ENCODE assay signal across 10 mouse cellular contexts in the genomic region with DNA sequence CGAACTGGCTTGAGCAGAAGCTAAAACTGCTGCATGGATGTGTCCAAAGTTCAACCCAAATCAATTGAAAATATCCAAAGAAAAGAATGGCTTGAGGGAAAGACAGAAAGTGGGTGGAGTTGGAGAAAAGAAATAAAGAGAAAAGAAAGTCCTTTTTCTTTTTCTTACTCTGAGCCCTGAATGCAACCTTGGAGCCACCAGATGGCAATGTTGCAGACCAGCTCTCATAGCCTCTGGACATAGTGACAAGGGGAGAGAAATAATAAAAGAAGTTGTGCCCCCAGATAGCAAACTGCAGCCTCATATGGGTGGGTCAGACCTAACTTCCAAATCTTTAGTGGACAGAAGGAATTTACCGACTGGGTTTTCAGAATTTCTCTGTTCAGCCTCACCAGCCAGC.
DNase-seq lines count a peak whose midpoint lies in the region; ATAC-seq and TF ChIP-seq lines count a peak whose summit lies in the region.
"Had no signal": no experiment of that assay in that cellular context is flagged by ENCODE, and none has a peak within 500 bp of the region (broad histone marks: within the 10 kb centered on the region; RNA-seq: fewer than 3 reads in every experiment).

No protein-coding gene starts in this region.

- H3K36me3 ChIP-seq in CH12.LX (replicated peaks in 1 of 2; ENCODE audit: control insufficient read depth in 1 of 2, insufficient read depth in 1 of 2, low read length in 1 of 2) = no peaks in the 10 kb centered on the region
- no peaks in the 10 kb centered on the region for H3K36me3 ChIP-seq in embryonic facial prominence, embryonic 14.5 days (ENCODE audit: control insufficient read depth, insufficient read depth, low read length)
- H3K36me3 ChIP-seq: midbrain, embryonic 12.5 days had no signal

- no peak for ATAC-seq in embryonic facial prominence, embryonic 14.5 days (ENCODE audit: low read depth)

- H3K9ac ChIP-seq in CH12.LX (ENCODE audit: insufficient read depth, low read depth) = no peak overlapping the region
- H3K9ac ChIP-seq in embryonic facial prominence, embryonic 14.5 days (ENCODE audit: low read depth, low read length) = no peak overlapping the region
- H3K9ac ChIP-seq: midbrain, embryonic 12.5 days had no signal

- dilution Hi-C loops in CH12.LX (cut with MboI; ENCODE audit: extremely low pct_ligation_motif_present, extremely low pct_unique_long_range_greater_than_20kb, low sequenced_read_pairs) = no loop called here

- no peak for TF ChIP-seq EP300 in CH12.LX (IDR thresholded peaks at IDR 0.05; ENCODE audit: low read length)

- H3K27ac ChIP-seq in CH12.LX (ENCODE audit: insufficient read depth, low read depth) = no peak overlapping the region
- H3K27ac ChIP-seq in embryonic facial prominence, embryonic 14.5 days (replicated peaks; ENCODE audit: low read depth, low read length) = no peak overlapping the region
- H3K27ac ChIP-seq: midbrain, embryonic 12.5 days had no signal

- peak in 1 of 2 experiments; percentile 52; a peak in 2 of 4 replicates for TF ChIP-seq CTCF in CH12.LX (conservative IDR thresholded peaks at IDR 0.05 in 1 of 2, IDR thresholded peaks at IDR 0.05 in 1 of 2; ENCODE audit: low read depth in 2 of 2, low read length in 2 of 2)

- H3K4me3 ChIP-seq in CH12.LX (replicated peaks in 1 of 3; ENCODE audit: low read depth in 2 of 3, low read length in 2 of 3, poor library complexity in 1 of 3) = no peak overlapping the region
- no peak overlapping the region for H3K4me3 ChIP-seq in embryonic facial prominence, embryonic 14.5 days (ENCODE audit: low read depth, low read length)
- H3K4me3 ChIP-seq: midbrain, embryonic 12.5 days had no signal

- H3K9me3 ChIP-seq in CH12.LX (replicated peaks; ENCODE audit: low read length) = no peaks in the 10 kb centered on the region
- no peaks in the 10 kb centered on the region for H3K9me3 ChIP-seq in embryonic facial prominence, embryonic 14.5 days (ENCODE audit: control insufficient read depth, low read length)
- H3K9me3 ChIP-seq: midbrain, embryonic 12.5 days had no signal

- H3K27me3 ChIP-seq in CH12.LX (replicated peaks) = no peaks in the 10 kb centered on the region
- no peaks in the 10 kb centered on the region for H3K27me3 ChIP-seq in embryonic facial prominence, embryonic 14.5 days (replicated peaks; ENCODE audit: control insufficient read depth, insufficient read depth, low read length)
- H3K27me3 ChIP-seq: midbrain, embryonic 12.5 days had no signal

- no peaks in the 10 kb centered on the region for H3K79me2 ChIP-seq in CH12.LX (replicated peaks; ENCODE audit: control insufficient read depth, extremely low read depth, insufficient read depth, poor library complexity, severe bottlenecking)

- TF ChIP-seq RAD21 in CH12.LX (IDR thresholded peaks at IDR 0.05; ENCODE audit: low read depth, low read length) = no peak; the same call in none of the 2 replicates

- TF ChIP-seq POLR2A in CH12.LX (IDR thresholded peaks at IDR 0.05; ENCODE audit: low read depth, low read length) = no peak

- in situ Hi-C loops in CH12.LX (cut with MboI; ENCODE audit: low pct_ligation_motif_present, low pct_unique_long_range_greater_than_20kb, low sequenced_read_pairs) = no loop called here

- no peak overlapping the region for H3K4me2 ChIP-seq in CH12.LX (ENCODE audit: insufficient read depth, low read depth, poor library complexity, severe bottlenecking)
- H3K4me2 ChIP-seq in embryonic facial prominence, embryonic 14.5 days (ENCODE audit: low read depth, low read length) = no peak overlapping the region
- H3K4me2 ChIP-seq: midbrain, embryonic 12.5 days had no signal

- peak; percentile 2 for DNase-seq in cerebellum, adult 11 months
- DNase-seq in cerebellum, postnatal 4 days (ENCODE audit: low spot score in 2 of 2) = no peak
- peak; percentile 8 for DNase-seq in layer of hippocampus, adult 11-12 months (ENCODE audit: low spot score)
- no peak for DNase-seq in layer of hippocampus, postnatal 36 days
- DNase-seq in CH12.LX (ENCODE audit: extremely low read depth) = peak; percentile 8
- peak; percentile 12 for DNase-seq in embryonic facial prominence, embryonic 14.5 days (ENCODE audit: low spot score)
- DNase-seq in thymus, postnatal 36 days = no peak
- DNase-seq in spleen, postnatal 10 days (ENCODE audit: low spot score in 2 of 2) = no peak
- DNase-seq: gastrocnemius, postnatal 25 days had no signal

- no peaks in the 10 kb centered on the region for H3K4me1 ChIP-seq in CH12.LX (ENCODE audit: control insufficient read depth in 1 of 2, insufficient read depth in 2 of 2)
- no peaks in the 10 kb centered on the region for H3K4me1 ChIP-seq in embryonic facial prominence, embryonic 14.5 days (ENCODE audit: control insufficient read depth, insufficient read depth, low read length)
- H3K4me1 ChIP-seq: midbrain, embryonic 12.5 days had no signal

- 64% methylated on average over 2 of the region's 2 CpGs for WGBS in embryonic facial prominence, embryonic 14.5 days

TF ChIP-seq in CH12.LX, 34 proteins besides CTCF, POLR2A, EP300 and RAD21:
- peak; percentile 46 for TF ChIP-seq SMC3 (IDR thresholded peaks at IDR 0.05; ENCODE audit: low read depth, low read length)
- no peak for TF ChIP-seq NELFE (IDR thresholded peaks at IDR 0.05; ENCODE audit: low read depth, low read length)

Comparison
In these comparisons a context has a peak if more than half of its experiments do, and no peak if none do; other contexts are left out.
1. DNase-seq: peak in cerebellum, adult 11 months (single experiment), layer of hippocampus, adult 11-12 months (single experiment), CH12.LX (single experiment) and embryonic facial prominence, embryonic 14.5 days (single experiment); none in cerebellum, postnatal 4 days (0 of 2), layer of hippocampus, postnatal 36 days (0 of 2), thymus, postnatal 36 days (0 of 2) and spleen, postnatal 10 days (0 of 2).